Mouse (Mus musculus): ENCODE results near the gene Sidt1. TPM values are rescaled to one million over a fixed set of nuclear protein-coding genes. Genes with fewer than 3 reads are reported as not detected.

Gene Sidt1
- polyA plus RNA-seq, 1 experiment from 2014 or later, result not detected

- Histone ChIP-seq H3K4me2 (no peak overlapping the region), H3K9ac (no peak overlapping the region), H3K36me3 (peaks cover 96% of the 10 kb centered on the region), H3K27ac (replicated peaks) (no peak overlapping the region), H3K4me3 (no peak overlapping the region), H3K9me3 (no peaks in the 10 kb centered on the region), H3K27me3 (replicated peaks) (no peaks in the 10 kb centered on the region), H3K4me1 (no peaks in the 10 kb centered on the region)
- no peak for ATAC-seq (ENCODE audit: extremely low read depth, insufficient number of reproducible peaks, low FRiP score, low TSS enrichment)
- WGBS, result 73% methylated on average over 10 of the region's 10 CpGs
Observed at GRCm38 (mm10) chr16:44210156-44211053, 122.6 kb downstream of the Sidt1 start.

DNA sequence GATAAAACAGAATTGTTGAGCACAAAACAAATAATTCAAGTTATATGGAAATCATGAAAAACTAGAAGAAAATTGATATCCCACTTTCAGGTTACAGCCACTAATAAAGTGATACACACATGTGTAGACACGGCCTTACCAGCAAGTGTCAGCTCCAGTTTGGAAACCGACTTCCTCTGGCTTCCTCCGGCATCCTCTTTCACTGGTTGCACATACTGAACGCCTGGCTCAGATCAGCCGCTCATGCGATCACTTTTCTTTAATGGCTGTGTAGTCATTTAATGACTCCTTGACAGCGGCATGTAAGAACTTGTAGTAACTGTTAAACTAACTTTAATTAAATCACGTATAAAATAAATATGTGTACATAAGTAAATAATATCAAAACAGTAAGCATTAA, 127.0 kb downstream of the Sidt1 start:
- WGBS, result 83% methylated on average over 8 of the region's 8 CpGs
- no peak for ATAC-seq (ENCODE audit: extremely low read depth, insufficient number of reproducible peaks, low FRiP score, low TSS enrichment)

GRCm38 (mm10) chr16:44204331-44204730, 128.7 kb downstream of the Sidt1 start:
- Histone ChIP-seq H3K27ac (replicated peaks) (no peak overlapping the region), H3K4me2 (no peak overlapping the region), H3K4me1 (no peaks in the 10 kb centered on the region), H3K27me3 (replicated peaks) (no peaks in the 10 kb centered on the region), H3K9ac (no peak overlapping the region), H3K36me3 (peaks cover 93% of the 10 kb centered on the region), H3K9me3 (peaks cover 3% of the 10 kb centered on the region; the same call in 1 of the 2 replicates), H3K4me3 (no peak overlapping the region)
- no peak for ATAC-seq (ENCODE audit: extremely low read depth, insufficient number of reproducible peaks, low FRiP score, low TSS enrichment)
- WGBS, result 71% methylated on average over 6 of the region's 6 CpGs

More for the DNA sequence above, 127.0 kb downstream of the Sidt1 start:
- Histone ChIP-seq H3K27me3 (replicated peaks) (no peaks in the 10 kb centered on the region), H3K9me3 (peaks cover 3% of the 10 kb centered on the region; the same call in 1 of the 2 replicates), H3K9ac (no peak overlapping the region), H3K4me2 (no peak overlapping the region), H3K4me3 (no peak overlapping the region), H3K36me3 (peaks cover 95% of the 10 kb centered on the region), H3K4me1 (no peaks in the 10 kb centered on the region), H3K27ac (replicated peaks) (no peak overlapping the region)

DNA sequence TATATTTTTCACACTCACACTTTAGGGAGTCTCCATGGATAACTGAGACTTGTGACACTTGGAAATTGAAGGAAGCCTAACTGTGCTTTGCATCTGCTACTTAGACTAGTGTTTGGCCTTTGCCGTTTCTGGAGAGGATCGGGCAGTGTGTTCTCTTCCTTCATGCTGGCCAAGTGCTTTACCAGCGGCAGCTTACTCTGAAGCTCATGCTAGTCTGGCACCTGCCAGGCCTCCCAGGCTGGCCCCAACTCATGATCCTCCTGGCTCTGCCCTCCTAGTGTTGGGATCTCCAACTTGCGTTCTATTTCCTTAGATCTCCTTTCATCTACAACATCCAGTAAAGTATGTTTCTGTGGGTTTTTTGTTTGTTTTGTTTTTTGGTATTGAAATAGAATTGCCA, 132.8 kb downstream of the Sidt1 start:
- ATAC-seq (ENCODE audit: extremely low read depth, insufficient number of reproducible peaks, low FRiP score, low TSS enrichment), result no peak
- no peak overlapping the region for H3K4me3 ChIP-seq

DNA sequence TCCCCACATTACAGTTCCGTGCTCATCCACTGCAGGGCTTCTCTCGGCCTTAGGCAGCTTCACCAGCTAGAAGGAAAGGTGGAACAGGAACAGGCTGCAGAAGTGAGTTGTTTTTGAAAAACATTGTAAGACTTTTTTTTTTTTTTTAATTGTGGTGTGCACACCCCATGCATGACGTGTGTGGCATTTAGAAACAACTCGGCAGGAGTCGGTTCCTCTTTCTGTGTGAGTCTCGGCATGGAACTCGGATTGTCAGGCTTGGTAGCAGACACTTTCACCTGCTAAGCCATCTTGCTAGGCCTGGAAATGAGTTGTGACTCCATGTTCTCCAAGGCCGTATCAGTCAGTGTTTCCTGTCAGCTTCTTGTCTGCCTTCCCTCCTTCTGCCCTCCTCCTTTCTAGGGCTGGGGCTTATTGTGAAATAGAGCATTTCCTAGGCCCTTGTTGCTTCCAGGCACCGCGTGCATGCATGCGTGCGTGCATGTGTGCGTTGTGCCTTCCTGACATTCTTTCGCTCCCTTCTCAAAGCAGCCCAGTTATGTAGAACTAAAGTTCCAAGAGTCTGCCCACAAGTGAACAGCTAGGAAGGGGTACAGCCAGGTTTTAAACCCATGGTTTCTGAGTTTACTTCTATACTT, 133.8 kb downstream of the Sidt1 start:
- H3K9ac ChIP-seq, result no peak overlapping the region
- no peak overlapping the region for H3K4me2 ChIP-seq
- H3K4me1 ChIP-seq, result no peaks in the 10 kb centered on the region
- WGBS, result 86% methylated on average over 14 of the region's 14 CpGs
- H3K4me3 ChIP-seq, result no peak overlapping the region
- H3K27ac ChIP-seq (replicated peaks), result no peak overlapping the region
- ATAC-seq (ENCODE audit: extremely low read depth, insufficient number of reproducible peaks, low FRiP score, low TSS enrichment), result no peak
- H3K9me3 ChIP-seq, result peaks cover 3% of the 10 kb centered on the region; the same call in 1 of the 2 replicates
- no peaks in the 10 kb centered on the region for H3K27me3 ChIP-seq (replicated peaks)
- peaks cover 52% of the 10 kb centered on the region for H3K36me3 ChIP-seq

More for the DNA sequence above, 132.8 kb downstream of the Sidt1 start:
- Histone ChIP-seq H3K4me1 (no peaks in the 10 kb centered on the region), H3K4me2 (no peak overlapping the region), H3K27ac (replicated peaks) (no peak overlapping the region), H3K9ac (no peak overlapping the region), H3K27me3 (replicated peaks) (no peaks in the 10 kb centered on the region), H3K9me3 (peaks cover 3% of the 10 kb centered on the region; the same call in 1 of the 2 replicates), H3K36me3 (peaks cover 61% of the 10 kb centered on the region)
- 93% methylated on average over 4 of the region's 4 CpGs for WGBS

- Histone ChIP-seq H3K9me3 (no peaks in the 10 kb centered on the region), H3K4me3 (no peak overlapping the region), H3K27ac (replicated peaks) (no peak overlapping the region), H3K9ac (no peak overlapping the region), H3K27me3 (replicated peaks) (no peaks in the 10 kb centered on the region), H3K4me1 (peaks cover 19% of the 10 kb centered on the region), H3K36me3 (peaks cover 5% of the 10 kb centered on the region), H3K4me2 (no peak overlapping the region)
- no peak for ATAC-seq (ENCODE audit: extremely low read depth, insufficient number of reproducible peaks, low FRiP score, low TSS enrichment)
- 86% methylated on average over 2 of the region's 2 CpGs for WGBS
Observed at GRCm38 (mm10) chr16:44190968-44191367, 142.0 kb downstream of the Sidt1 start.

Other genes with a start within 250 kb of the Sidt1 start
- gene Atp6v1a, start 193.5 kb downstream of the Sidt1 start, polyA plus RNA-seq (2015; fragmentation: Nextera tagmentation; extraction: Ambion mirVana), result 28.8 and 37.0 TPM in 2 replicates
- gene Naa50, start 193.4 kb downstream of the Sidt1 start, polyA plus RNA-seq (2015; fragmentation: Nextera tagmentation; extraction: Ambion mirVana), result 73.7 and 77.0 TPM in 2 replicates
- gene Usf3, start 159.9 kb downstream of the Sidt1 start, polyA plus RNA-seq (2015; fragmentation: Nextera tagmentation; extraction: Ambion mirVana), result 1.8 and 1.9 TPM in 2 replicates
- 13.6 and 18.1 TPM in 2 replicates for gene Spice1, start 13.9 kb upstream of the Sidt1 start, polyA plus RNA-seq (2015; fragmentation: Nextera tagmentation; extraction: Ambion mirVana)
- 0.14 TPM in 1 of 2 replicates, not detected in the other for gene Cfap44, start 61.6 kb upstream of the Sidt1 start, polyA plus RNA-seq (2015; fragmentation: Nextera tagmentation; extraction: Ambion mirVana)
- 7.8 and 10.0 TPM in 2 replicates for gene Boc, start 225.7 kb upstream of the Sidt1 start, polyA plus RNA-seq (2015; fragmentation: Nextera tagmentation; extraction: Ambion mirVana)

All from heart, embryonic 13.5 days (tissue).